Mouse (Mus musculus) G1E-ER4 (cell line): ENCODE results near the gene Rep15. TPM values are rescaled to one million over a fixed set of nuclear protein-coding genes. Genes with fewer than 3 reads are reported as not detected.

Experiments used
- GATA1 ChIP-seq: IDR thresholded peaks from one replicate; pipeline ENCODE4 v1.8.0; 2012; ENCODE audit warnings: low read length, inconsistent platforms
- polyA plus RNA-seq: library from polyadenylated mRNA; stranded (reverse); fragments of >175 nt; gene quantifications from 2 replicates; pipeline ENCODE4 v1.2.3, GENCODE M21; 2012

Gene Rep15
- not detected in 2 replicates for polyA plus RNA-seq

- no peak for TF ChIP-seq GATA1
These were observed at the start of gene Rep15 for GRCm38 (mm10) chr6:147032303-147032925. Gene Rep15, plus strand, starts transcription at chr6:147032584.

DNA sequence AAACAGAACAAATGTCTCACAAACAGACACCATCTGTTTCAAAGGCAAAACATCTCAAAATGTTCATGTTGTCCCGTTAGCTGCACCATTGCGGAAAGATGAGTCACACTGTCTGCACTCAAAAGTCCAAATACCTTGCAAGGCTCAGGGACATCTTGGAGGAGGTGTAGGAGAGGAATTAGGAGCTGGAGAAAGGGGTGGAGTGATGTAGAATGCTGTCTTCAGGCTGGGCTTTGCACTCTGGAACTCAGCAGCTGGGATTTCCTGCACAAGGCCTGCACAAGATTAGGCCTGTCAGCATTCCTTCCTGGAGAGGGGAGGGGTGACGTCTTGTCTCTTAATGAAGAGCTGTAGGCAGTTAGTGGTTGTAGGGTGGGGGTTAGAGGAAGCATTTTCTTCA is 47.8 kb upstream of the Rep15 start:
- TF ChIP-seq GATA1 = no peak

GRCm38 (mm10) chr6:146994236-146994635 is 38.1 kb upstream of the Rep15 start:
- TF ChIP-seq GATA1 = no peak

GRCm38 (mm10) chr6:146995391-146995790 is 37.0 kb upstream of the Rep15 start:
- TF ChIP-seq GATA1 = no peak

DNA sequence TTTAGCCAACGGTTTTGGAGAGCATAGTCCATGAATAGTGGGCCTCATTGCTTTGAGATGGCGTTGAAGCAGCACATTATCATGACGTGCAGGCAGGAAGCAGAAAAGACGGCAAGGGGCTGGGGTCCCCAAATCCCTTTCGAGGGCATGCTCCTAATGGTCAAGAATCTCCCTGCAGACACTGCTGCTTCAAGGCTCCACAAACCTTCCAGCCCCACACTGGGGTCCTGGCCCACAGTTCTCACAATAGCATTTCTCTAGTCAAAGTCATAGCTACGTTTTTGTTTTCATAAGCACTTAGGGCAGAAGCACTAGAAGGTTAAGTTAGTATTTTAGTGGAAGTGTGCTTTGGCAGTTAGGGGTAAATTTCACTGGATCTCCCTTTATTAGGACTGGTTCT is 36.5 kb upstream of the Rep15 start:
- TF ChIP-seq GATA1 = no peak

GRCm38 (mm10) chr6:146997006-146997405 is 35.4 kb upstream of the Rep15 start:
- TF ChIP-seq GATA1 = no peak

DNA sequence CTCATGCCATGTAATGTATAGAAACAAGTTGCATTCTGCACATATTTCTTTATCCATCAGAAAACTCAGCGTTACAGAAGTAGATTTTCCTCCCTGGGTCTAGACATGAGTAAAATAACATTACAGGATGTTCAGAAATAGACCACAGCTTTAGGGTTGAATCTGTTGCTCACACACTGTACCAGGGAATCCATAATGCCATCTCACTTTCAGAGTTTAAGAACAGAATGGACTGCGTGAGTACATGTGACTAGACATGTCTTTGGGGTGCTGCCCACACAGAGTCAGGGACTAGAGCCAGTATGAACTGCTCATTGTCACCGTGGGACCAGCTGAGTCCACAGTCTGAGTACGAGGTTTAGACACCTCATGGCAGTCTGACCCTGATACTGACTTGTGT is 33.7 kb upstream of the Rep15 start:
- no peak for TF ChIP-seq GATA1

GRCm38 (mm10) chr6:146999302-146999701 is 33.1 kb upstream of the Rep15 start:
- no peak for TF ChIP-seq GATA1

DNA sequence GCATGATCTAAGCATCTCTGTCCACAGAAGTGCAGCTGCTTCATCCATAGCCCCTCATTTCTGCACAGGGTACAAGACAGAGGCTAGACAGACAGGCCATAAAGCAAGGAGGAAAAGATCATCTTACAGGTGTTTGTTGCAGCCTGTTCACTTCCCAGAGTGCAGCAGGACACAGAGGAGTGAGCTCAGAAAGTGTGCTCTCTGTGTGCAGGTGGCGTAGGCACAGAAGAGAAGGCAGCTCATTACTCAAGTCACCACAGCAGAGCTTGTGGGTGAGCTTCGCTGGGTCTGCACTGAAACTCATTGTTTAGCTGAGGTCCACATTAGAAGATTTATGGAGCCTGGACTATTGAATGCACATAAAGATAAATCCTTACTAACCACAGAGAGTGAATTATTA is 32.6 kb upstream of the Rep15 start:
- no peak for TF ChIP-seq GATA1

GRCm38 (mm10) chr6:147008148-147008547 is 24.2 kb upstream of the Rep15 start:
- no peak for TF ChIP-seq GATA1

DNA sequence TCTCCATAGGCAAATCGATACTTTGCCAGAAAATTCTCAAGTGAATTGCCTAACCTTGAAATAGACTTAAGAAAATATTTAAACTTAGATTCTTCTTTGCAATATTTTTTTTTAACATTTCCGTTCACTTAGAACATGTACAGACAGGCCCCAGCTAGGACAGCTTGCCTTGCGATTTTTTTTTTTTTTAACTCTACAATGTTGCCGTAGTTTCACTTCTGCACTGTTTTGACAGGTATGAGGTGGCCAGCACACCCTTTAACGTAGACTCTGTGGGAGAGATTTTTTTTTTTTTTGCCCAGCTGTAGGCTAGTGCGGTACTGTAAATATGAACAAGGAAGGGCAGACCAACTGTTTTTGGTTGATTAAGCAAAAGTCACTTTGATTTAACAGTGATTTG is 22.0 kb upstream of the Rep15 start:
- TF ChIP-seq GATA1 = no peak

- no peak for TF ChIP-seq GATA1
These were observed 21.4 kb upstream of the Rep15 start for GRCm38 (mm10) chr6:147010811-147011520.

- TF ChIP-seq GATA1 = no peak
These were observed 20.8 kb upstream of the Rep15 start for GRCm38 (mm10) chr6:147011555-147011954.

DNA sequence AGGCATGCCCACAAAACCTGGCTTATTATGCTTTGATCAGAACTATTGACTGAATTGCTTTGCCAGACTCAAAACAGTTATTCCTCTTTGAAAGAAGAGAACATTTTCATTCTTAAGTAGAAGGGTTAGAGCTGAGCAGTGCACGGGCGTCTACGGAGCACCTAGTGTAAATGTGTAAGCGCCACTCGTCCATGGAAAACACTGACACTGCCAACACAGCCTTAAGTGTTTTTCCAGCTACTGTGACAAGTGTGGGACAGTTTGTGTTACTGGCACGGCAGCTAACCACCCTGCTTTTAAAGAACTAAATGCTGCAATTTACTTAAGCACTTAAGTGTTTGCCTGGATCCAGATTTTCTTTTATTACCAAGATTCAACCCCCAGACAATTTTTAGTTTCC is 20.4 kb upstream of the Rep15 start:
- no peak for TF ChIP-seq GATA1

DNA sequence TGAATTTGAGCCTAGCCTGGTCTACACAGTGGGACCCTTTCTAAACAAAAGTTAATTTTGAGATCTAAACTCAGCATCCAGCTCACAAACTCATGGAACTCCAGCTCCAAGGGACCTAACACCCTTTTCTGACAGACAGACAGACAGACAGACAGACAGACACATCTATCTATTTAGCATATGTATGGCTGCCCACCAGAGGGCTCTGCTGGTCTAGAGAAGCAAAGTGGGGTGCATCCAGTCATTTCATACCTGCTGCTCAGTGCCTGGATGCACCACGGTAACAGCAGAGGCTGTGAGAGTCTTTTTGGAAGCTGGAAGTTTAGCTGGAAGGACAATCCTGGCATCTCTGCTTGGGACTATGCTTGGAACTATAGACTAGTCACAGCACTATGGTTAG is 18.8 kb upstream of the Rep15 start:
- no peak for TF ChIP-seq GATA1

- no peak for TF ChIP-seq GATA1
These were observed 14.5 kb upstream of the Rep15 start for GRCm38 (mm10) chr6:147017906-147018305.

DNA sequence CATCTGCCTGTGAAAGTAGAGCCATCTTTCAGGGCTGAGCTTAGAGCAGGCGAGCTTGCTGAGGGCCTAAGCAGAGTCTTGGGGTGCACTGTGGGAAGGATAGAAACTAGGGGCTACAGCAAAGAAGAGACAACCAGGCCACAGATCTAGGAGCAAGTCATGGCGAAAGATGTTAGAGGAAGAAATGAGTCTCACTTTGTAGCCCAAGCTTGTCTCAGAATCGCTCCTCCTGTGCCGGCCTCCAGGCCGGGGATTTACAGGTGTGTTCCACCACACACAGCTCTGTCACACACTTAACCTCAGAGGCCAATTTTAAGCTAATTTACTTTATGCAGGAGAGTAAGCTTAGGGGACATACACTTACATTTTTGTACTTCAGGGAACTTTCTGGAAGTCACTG is 14.0 kb upstream of the Rep15 start:
- TF ChIP-seq GATA1 = no peak
